Mouse (Mus musculus) cerebellum, postnatal 14 days (tissue): ENCODE results near the gene Cdh22.
A peak's percentile ranks its signal among the peaks of the same experiment; 100 is the strongest.

ENCODE experiments used
- DNase-seq, 2 experiments: peaks; one replicate each; pipeline ENCODE4 v3.0.0; 2021; ENCODE audit warnings: mixed read lengths in 2 of 2

The Cdh22 gene

DNA sequence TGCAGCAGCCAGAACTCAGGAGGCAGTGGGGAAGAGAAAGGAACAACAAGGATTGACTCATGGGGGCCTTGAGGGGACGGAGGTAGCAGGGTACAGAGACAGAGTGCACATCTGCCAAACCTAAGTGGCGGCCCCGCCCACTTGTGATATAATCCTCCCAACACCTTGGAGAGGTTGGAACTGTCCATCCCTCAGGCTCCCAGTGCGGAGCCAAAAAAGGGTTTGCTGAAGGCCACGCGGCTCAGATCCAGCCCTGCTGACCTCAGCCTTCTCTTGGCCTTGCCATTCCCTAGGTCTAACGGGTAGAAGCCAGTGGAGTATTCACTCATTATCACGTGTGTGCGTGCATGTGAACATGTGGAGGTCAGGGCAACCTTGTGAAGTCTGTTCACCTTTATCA lies 154.0 kb downstream of the Cdh22 start:
- no peak for DNase-seq

- DNase-seq, result peak in 1 of 2 experiments; percentile 47
These were observed 156.0 kb downstream of the Cdh22 start for GRCm38 (mm10) chr2:165078605-165079004.

DNA sequence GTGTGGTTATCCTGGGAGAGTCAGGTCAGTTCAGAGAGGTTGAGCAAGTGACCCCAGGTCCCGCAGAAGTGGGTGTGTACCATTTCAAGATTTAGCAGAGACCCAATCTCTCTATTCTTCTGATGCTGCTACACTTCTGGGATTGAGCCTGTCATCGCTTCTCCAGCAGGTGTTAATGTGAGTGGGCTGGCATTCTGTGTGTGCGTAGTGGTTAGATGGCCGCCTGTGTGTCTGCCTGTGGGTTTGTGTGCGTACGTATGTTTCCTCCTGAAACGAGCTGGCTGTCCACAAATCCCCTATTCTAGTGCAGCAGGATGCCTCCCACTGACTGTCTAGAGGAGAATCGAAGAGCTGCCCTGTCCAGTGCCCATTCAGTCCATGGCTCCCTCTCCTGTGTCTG lies 156.6 kb downstream of the Cdh22 start:
- no peak for DNase-seq

DNA sequence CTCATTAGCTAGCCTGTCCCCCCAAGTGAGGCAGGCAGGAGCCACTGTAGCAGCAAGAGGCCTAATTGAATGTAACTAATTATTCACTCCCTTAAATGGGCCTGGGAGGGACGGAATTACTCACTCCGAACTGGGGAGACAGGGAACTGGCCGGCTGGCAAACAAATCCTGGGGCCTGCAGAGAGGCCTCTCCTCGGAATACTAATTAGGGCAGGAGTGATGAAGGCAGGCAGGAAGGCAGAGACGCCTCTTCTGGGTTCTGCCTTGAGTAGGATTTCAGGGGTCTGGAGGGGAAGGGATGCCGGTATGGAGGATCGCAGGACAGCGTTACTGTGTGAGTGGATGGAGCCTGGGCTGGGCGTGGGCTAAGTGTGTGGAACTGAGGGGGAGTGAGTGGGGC lies 157.6 kb downstream of the Cdh22 start:
- no peak for DNase-seq

GRCm38 (mm10) chr2:165074937-165075336 lies 159.7 kb downstream of the Cdh22 start:
- peak; percentile 95 for DNase-seq

- peak; percentile 82 to 92 for DNase-seq
These were observed 160.4 kb downstream of the Cdh22 start for GRCm38 (mm10) chr2:165074081-165074884.

DNA sequence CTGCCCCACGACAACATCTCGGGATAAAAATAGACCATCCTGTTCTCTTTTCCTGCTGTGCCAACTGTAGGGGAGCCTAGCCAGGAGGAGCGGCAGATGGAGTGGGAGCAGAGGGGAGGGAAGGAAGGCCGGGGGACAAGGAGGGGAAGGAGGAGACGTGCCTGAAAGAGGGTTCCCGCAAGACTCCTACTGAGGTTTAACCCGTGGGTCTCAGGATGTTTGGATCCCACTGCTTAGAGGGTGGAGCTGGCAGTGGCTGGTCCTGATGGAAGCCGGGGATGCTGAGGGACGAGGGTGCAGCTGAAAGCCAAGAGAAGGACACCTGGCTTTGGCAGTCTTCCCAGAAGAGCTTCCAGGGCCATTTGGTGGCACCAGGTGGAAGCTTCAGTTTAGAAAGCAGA lies 161.3 kb downstream of the Cdh22 start:
- DNase-seq, result peak; percentile 89 to 94

- DNase-seq, result peak; percentile 89 to 91
These were observed 164.4 kb downstream of the Cdh22 start for GRCm38 (mm10) chr2:165070096-165070816.

DNA sequence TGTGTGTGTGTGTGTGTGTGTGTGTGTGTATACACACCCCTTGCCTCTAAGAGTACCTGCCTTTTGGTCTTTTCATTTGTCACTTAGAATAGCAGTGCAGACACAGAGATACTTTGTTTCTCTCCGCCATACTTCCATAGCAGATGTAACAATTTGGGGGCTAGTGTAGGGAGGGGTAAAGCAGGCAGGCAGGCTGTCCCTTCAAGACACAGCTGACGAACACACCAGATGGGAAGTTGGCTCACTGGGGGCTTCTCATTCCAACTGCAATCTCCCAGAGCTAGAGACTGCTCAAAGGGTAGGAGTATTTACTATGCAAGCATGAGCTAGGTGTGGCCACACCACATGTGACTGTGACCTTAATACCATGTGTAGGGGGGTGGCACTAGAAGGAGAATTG lies 165.8 kb downstream of the Cdh22 start:
- no peak for DNase-seq

DNA sequence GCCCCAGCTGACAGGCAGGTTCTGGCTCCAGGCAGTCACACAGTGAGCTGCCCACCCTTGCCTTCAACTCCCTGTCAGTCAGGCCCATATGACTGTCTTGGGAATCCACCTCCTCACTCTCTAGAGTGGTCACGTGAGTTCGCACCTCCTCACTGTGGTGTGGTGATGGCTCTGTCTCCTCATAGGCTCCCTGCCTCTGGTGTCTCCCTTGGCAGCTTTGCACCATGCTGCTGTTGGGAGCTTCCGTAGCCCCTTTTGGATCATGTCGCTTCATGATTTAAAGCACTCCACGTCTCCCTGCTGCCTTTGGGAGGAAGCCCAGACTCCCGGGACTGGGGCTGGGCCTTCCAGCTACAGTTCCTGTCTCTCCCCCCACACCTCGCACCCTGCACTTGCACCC lies 170.2 kb downstream of the Cdh22 start:
- no peak for DNase-seq

DNA sequence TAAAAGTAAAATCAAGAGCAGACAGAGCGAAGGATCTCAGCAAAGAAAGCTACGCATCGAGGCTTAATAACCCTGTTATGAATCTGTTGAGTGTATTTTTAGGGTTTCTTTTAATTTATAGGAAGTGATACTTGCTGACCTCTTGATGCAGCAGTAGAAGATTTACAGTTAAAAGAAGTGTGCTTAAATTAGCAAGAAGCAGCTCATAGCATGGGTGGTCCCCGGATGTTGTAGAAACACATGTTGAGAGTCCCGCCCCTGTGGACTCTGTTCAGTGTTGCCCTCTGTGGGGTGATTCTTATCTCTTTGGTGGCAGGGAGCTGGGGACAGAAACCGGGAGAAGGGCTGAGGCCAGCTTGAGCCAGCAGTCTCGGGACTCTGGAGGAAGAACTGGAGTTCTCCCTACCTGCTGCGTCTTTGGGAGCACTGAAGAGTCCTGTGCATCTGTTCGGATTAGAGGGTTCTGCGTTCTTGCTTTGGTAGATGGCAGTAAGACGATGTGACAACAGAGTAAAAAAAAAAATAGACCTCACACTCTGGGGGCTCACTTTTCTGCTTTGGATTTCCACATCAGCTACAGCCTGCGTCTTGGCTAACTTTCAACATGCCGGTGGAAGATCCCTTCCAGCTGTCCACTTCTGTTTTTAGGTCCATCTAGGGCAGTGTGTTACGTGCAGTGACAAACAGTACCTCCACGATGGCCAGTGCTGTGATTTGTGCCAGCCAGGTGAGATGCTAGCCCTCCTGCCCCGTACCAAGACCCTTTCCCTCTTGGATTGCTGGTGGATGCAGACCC lies 172.8 kb downstream of the Cdh22 start:
- DNase-seq, result no peak
